In genomic region chr3:138075209-138075608, GRCm38 (mm10) we compare ENCODE assay signal across 11 mouse cellular contexts. TPM values are rescaled to one million over a fixed set of nuclear protein-coding genes. Genes with fewer than 3 reads are reported as not detected.
DNase-seq lines count a peak whose midpoint lies in the region; ATAC-seq and TF ChIP-seq lines count a peak whose summit lies in the region.
"Had no signal": no experiment of that assay in that cellular context is flagged by ENCODE, and none has a peak within 500 bp of the region (broad histone marks: within the 10 kb centered on the region; RNA-seq: fewer than 3 reads in every experiment).

No protein-coding gene starts in this region.

- H3ac ChIP-seq in myocyte (ENCODE audit: control insufficient read depth, insufficient read length): no peak overlapping the region

- TF ChIP-seq CTCF in liver, postnatal 0 days (IDR thresholded peaks at IDR 0.05; ENCODE audit: low read depth): no peak

- peaks cover 11% of the 10 kb centered on the region for H3K4me1 ChIP-seq in heart, embryonic 11.5 days (ENCODE audit: control insufficient read depth, insufficient read depth, low read length)
- no peaks in the 10 kb centered on the region for H3K4me1 ChIP-seq in liver, postnatal 0 days (ENCODE audit: insufficient read depth)

- DNase-seq in gastrocnemius, postnatal 10 days: peak; percentile 64
- DNase-seq in gastrocnemius, postnatal 25 days: no peak
- peak; percentile 78 to 80 for DNase-seq in right cerebral cortex, postnatal 10 days (ENCODE audit: low spot score in 2 of 2)
- no peak for DNase-seq in right cerebral cortex, adult 2 months (ENCODE audit: low spot score in 2 of 2)
- DNase-seq in liver, postnatal 0 days: no peak
- DNase-seq: adrenal gland, adult 8-10 months; lung, postnatal 10 days; thymus, adult 18-20 months had no signal

- H3K36me3 ChIP-seq in heart, embryonic 11.5 days (ENCODE audit: control insufficient read depth, insufficient read depth, low read length): no peaks in the 10 kb centered on the region
- peaks cover 50% of the 10 kb centered on the region for H3K36me3 ChIP-seq in myocyte (ENCODE audit: control insufficient read depth, insufficient read depth)
- H3K36me3 ChIP-seq in liver, postnatal 0 days (replicated peaks; ENCODE audit: insufficient read depth, low read length): no peaks in the 10 kb centered on the region

- no peak overlapping the region for H3K4me3 ChIP-seq in heart, embryonic 11.5 days (ENCODE audit: low read depth, low read length)
- peak overlapping the region; percentile 86 for H3K4me3 ChIP-seq in myocyte
- H3K4me3 ChIP-seq in liver, postnatal 0 days (ENCODE audit: low read depth, low read length): no peak overlapping the region

- no peak for ATAC-seq in heart, embryonic 11.5 days (replicated peaks; ENCODE audit: insufficient number of reproducible peaks, low FRiP score, low TSS enrichment)
- no peak for ATAC-seq in liver, postnatal 0 days
- no peak for ATAC-seq in granulocyte monocyte progenitor cell, adult 5-6 weeks (replicated peaks; ENCODE audit: poor library complexity, severe bottlenecking)

- H3K27ac ChIP-seq in heart, embryonic 11.5 days (ENCODE audit: low read depth, low read length): no peak overlapping the region
- no peak overlapping the region for H3K27ac ChIP-seq in liver, postnatal 0 days (ENCODE audit: low read depth)

- H3K79me2 ChIP-seq in myocyte (ENCODE audit: control insufficient read depth, insufficient read depth): peaks cover 64% of the 10 kb centered on the region

- H3K4me2 ChIP-seq in heart, embryonic 11.5 days: peak overlapping the region; percentile 18; the same call in 1 of the 2 replicates
- peak overlapping the region; percentile 93 for H3K4me2 ChIP-seq in myocyte (ENCODE audit: low read depth)
- H3K4me2 ChIP-seq in liver, postnatal 0 days (ENCODE audit: low read depth, low read length): no peak overlapping the region

- no peaks in the 10 kb centered on the region for H3K9me3 ChIP-seq in heart, embryonic 11.5 days (replicated peaks; ENCODE audit: control insufficient read depth, low read length)
- H3K9me3 ChIP-seq in liver, postnatal 0 days (ENCODE audit: low read length): no peaks in the 10 kb centered on the region

- no peak overlapping the region for H3K9ac ChIP-seq in heart, embryonic 11.5 days (ENCODE audit: low read depth, low read length)
- no peak overlapping the region for H3K9ac ChIP-seq in liver, postnatal 0 days (replicated peaks)

- no peaks in the 10 kb centered on the region for H3K27me3 ChIP-seq in heart, embryonic 11.5 days (ENCODE audit: control insufficient read depth, insufficient read depth, low read length)
- no peaks in the 10 kb centered on the region for H3K27me3 ChIP-seq in myocyte (ENCODE audit: control insufficient read depth, insufficient read depth, insufficient read length)
- no peaks in the 10 kb centered on the region for H3K27me3 ChIP-seq in liver, postnatal 0 days (ENCODE audit: insufficient read depth, low read length)

- TF ChIP-seq EP300 in liver, postnatal 0 days (IDR thresholded peaks at IDR 0.05; ENCODE audit: low read depth): no peak

- TF ChIP-seq POLR2A in myocyte (IDR thresholded peaks at IDR 0.05; ENCODE audit: insufficient read length, low read depth): peak; percentile 17

- WGBS in heart, embryonic 11.5 days (ENCODE audit: insufficient replicate concordance): 62% methylated on average over 8 of the region's 8 CpGs
- 77% methylated on average over 8 of the region's 8 CpGs for WGBS in liver, postnatal 0 days (ENCODE audit: insufficient replicate concordance)

TF ChIP-seq in myocyte, 11 proteins besides CTCF, POLR2A, EP300 and RAD21:
- no peak for TF ChIP-seq MAX (IDR thresholded peaks at IDR 0.05; ENCODE audit: low read depth)
- peak; percentile 40 for TF ChIP-seq POLR2AphosphoS2 (IDR thresholded peaks at IDR 0.05; ENCODE audit: insufficient read length, low read depth)

RNA-seq across cellular contexts. Expression of gene Gm5105, which starts 8.0 kb away (rescaled TPM):
- 1 to 10 TPM; 2.0 to 2.5 TPM for total RNA-seq in gastrocnemius, postnatal 10 days (2021)
- total RNA-seq in gastrocnemius, postnatal 25 days (2021): 1 to 10 TPM; 1.2 to 2.0 TPM
- 0.89 TPM in 1 of 2 replicates, not detected in the other for polyA plus RNA-seq in heart, embryonic 11.5 days (2014; fragmentation: Nextera tagmentation; extraction: Ambion mirVana)
- 0.24 TPM for polyA plus RNA-seq in myocyte (2012; fragmentation: generic; extraction: Trizol)
- polyA plus RNA-seq in liver, postnatal 0 days (2015; fragmentation: Nextera tagmentation; extraction: Ambion mirVana): not detected in 2 replicates
- not detected in 2 replicates for total RNA-seq in granulocyte monocyte progenitor cell, adult 5-6 weeks (2014; fragmentation: Nextera tagmentation)
- not detected in 2 replicates for total RNA-seq in granulocyte monocyte progenitor cell, adult 5-6 weeks (2017)

RNA-seq across cellular contexts. Expression of gene 1110002E22Rik, which starts 10.4 kb away (rescaled TPM):
- total RNA-seq in gastrocnemius, postnatal 10 days (2021): 100 to 1,000 TPM; 191 to 209 TPM
- total RNA-seq in gastrocnemius, postnatal 25 days (2021): 100 to 1,000 TPM; 158 to 162 TPM
- 6.3 and 8.3 TPM in 2 replicates for polyA plus RNA-seq in heart, embryonic 11.5 days (2014; fragmentation: Nextera tagmentation; extraction: Ambion mirVana)
- polyA plus RNA-seq in myocyte (2012; fragmentation: generic; extraction: Trizol): 22.3 TPM
- 0.01 and 0.06 TPM in 2 replicates for polyA plus RNA-seq in liver, postnatal 0 days (2015; fragmentation: Nextera tagmentation; extraction: Ambion mirVana)
- total RNA-seq in granulocyte monocyte progenitor cell, adult 5-6 weeks (2014; fragmentation: Nextera tagmentation): not detected in 2 replicates
- not detected in 2 replicates for total RNA-seq in granulocyte monocyte progenitor cell, adult 5-6 weeks (2017)

Comparison
In these comparisons a context has a peak if more than half of its experiments do, and no peak if none do; other contexts are left out.
1. DNase-seq: peak in gastrocnemius, postnatal 10 days (single experiment) and right cerebral cortex, postnatal 10 days (2 of 2); none in gastrocnemius, postnatal 25 days (single experiment), right cerebral cortex, adult 2 months (0 of 2) and liver, postnatal 0 days (single experiment).
2. RNA of gene 1110002E22Rik, which starts 10.4 kb away (total RNA-seq): 191 to 209 TPM in gastrocnemius, postnatal 10 days and 158 to 162 TPM in gastrocnemius, postnatal 25 days; not detected in granulocyte monocyte progenitor cell, adult 5-6 weeks; every median in the first group is over 100 times any median in the second.